Mouse (Mus musculus) frontal cortex, adult (tissue): ENCODE data around the gene Myo1g.
"Not testable (repeated sequence)": the region's sequence is repeated elsewhere in the genome, so short reads cannot be mapped to it uniquely, and the experiment has no call there.

ENCODE experiments used
- ATAC-seq: cut with Nextera tagmentation; 2 replicates; pipeline ENCODE4 v1.9.2; 2017; ENCODE audit warnings: mild to moderate bottlenecking, moderate library complexity, mixed read lengths; ENCODE audit not compliant: low TSS enrichment

Gene Myo1g

GRCm38 (mm10) chr11:6529961-6530360 lies 9.2 kb upstream of the Myo1g start:
- no peak for ATAC-seq

DNA sequence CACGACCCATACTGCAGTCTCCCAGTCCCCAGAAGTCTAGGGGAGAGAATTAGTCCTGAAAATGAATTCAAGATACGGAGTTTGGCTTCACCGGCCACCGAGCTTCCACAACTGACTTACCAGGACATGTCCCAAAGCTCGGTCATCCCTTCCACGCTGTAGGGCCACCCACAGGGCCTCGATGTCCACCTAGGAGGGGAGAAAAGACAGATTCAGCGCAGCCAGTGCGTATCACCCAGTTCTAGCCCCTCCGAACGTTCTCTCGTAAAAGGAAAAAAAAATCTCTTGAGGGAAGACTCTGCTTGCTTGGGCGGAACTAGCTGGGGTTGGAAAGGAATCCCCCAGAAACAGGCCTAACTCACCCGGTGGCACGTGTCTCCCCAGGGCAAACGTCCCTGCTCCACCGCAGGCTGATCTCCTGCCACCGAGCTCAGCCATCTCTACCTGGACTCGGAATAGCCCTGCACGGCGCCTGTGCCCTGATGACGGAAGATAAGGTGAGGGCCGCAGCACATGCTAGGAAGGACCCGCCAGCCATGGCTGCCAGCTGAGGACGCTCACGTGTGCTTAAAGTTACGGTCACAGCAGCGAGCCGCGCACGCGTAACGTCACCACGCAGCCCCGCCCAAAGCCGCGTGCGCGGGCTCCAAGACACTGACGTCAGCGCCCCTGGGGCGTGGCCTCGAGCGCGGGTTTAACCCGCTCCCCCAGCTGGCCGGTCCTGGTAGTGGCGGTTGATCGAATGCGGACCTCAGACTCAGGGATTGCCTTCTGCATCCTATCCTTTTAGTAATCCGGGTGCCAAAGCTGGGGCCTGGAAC lies 7.6 kb upstream of the Myo1g start:
- ATAC-seq, result peak; percentile 97

DNA sequence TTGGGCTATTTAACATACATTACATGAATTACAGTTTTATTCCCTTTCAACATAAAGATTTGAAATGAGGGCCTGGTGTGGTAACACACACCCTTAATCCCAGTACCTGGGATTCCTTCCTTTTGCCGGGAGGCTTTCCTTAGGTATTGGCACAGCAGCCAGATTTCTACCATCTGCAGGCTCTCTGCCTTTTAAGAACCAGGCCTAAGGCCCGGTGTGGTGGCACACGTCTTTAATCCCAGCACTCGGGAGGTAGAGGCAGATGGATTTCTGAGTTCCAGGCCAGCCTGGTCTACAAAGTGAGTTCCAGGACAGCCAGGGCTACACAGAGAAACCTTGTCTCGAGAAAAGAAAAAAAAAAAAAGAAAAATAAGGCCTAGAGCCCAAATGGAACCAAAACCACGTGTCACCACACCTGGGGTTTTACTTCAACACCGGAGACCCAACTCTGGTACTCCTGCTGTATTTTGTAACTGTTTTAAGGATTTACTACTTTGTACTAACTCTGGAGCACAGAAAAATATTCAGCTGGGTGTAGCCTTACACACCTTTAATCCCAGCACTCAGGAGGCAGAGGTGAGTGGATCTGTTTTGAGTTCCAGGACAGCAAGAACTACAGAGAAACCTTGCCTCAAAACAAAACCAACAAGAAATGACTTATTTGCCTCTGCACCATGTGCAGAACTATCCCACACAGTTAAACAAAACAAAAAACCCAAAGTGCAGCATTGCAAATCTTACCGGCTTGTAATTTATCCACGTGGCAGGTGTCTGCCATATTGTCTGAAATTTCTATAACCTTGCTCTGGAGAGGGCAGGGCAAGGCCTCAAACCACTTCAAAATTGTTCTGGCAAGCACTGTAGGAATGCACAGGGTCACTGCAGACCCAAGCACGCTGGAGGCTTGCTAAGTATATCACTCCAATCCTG lies 6.8 kb upstream of the Myo1g start:
- peak; percentile 22; the same call in 1 of the 2 replicates for ATAC-seq

DNA sequence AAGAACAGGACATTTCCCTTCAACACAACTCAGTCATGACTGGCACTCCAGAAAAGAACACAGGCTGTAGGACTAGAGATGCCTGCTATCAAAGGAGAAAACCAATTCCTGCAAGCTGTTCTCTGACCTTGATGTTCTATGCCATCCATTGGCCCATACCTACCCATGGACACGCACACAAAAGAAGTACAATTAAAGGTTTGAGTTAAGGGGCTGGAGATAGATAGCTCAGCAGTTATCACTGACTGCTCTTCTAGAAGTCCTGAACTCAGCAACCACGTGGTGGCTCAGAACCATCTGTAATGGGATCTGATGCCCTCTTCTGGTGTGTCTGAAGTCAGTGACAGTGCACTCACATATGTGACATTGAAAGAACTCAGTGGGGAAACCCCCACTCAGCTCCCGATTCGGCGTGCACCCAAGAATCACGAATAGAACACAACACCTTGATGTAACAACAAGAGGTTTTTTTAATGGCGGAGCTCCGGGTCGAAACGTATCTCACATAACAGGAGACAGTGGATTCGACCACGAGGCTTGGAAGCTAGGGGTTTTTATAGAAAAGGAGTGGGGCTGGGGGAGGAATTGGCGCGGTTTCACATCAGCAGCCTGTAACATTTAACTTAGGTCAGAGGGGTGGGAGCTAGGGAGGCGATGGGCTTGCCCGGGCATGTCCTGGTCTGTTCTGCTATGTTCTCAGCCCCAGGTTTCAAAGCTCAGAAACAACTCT lies 5.9 kb upstream of the Myo1g start:
- not testable (repeated sequence) for ATAC-seq

DNA sequence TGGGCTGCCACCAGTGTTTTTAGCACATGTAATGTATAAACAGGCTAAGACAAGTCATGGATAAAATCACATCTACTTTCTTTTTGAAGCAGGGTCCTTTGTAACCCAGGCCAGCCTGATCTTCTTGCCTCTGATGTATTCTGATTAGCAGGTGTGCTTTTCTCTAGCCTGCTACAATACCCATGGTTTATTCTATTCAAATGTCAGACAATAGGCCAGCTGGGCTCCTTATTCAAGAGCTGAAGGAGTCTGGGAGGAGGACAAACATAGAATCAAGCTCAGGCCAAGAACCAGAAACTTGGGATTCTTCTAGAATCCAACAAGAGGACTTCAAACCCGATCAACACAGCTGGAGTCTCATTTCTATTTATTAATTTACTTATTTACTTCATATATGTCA lies 4.5 kb upstream of the Myo1g start:
- ATAC-seq, result no peak

DNA sequence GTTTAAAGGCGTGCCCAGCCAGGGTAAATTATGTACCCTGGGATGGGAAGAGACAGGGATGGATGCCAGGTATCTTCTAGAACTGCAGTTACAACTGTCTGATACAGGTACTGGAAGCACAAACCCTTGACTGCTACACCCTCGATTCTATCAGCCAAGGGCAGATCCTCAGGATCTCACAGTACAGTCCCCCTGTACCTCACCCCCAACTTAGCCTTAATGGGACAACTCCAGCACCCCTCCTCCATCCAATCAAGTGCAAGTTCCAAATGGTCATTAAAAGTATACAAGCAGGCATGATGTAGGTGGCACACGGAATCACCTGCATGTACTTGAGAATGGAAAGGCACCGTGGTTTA lies 4.1 kb upstream of the Myo1g start:
- ATAC-seq, result no peak

DNA sequence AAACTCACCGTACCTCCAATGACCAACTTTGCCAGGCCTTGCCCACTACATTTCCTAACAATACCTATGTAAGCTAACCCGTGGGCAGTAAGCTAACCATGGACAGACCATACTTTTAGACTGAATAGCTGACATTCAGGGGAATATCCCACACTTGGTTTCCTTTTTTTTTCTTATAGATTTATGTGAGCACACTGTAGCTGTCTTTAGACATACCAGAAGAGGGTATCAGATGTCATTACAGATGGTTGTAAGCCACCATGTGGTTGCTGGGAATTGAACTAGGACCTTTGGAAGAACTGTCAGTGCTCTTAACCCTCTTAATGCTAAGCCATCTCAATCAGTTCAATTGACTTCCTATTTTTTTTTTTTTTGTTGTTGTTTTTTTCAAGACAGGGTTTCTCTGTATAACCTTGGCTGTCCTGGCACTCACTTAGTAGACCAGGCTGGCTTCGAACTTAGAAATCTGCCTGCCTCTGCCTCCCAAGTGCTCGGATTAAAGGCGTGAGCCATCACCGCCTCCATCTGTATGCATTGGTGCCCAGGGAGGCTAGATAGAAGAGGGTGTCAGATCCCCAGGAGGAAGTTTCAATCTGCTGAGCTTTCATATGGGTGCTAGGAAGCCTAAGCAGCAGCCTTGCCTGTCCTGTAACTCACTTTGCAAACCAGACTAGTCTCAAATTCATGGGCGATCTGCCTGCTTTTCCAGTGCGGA lies 3.6 kb upstream of the Myo1g start:
- no peak for ATAC-seq

- no peak for ATAC-seq
Measured at GRCm38 (mm10) chr11:6523662-6524088, 2.9 kb upstream of the Myo1g start.

DNA sequence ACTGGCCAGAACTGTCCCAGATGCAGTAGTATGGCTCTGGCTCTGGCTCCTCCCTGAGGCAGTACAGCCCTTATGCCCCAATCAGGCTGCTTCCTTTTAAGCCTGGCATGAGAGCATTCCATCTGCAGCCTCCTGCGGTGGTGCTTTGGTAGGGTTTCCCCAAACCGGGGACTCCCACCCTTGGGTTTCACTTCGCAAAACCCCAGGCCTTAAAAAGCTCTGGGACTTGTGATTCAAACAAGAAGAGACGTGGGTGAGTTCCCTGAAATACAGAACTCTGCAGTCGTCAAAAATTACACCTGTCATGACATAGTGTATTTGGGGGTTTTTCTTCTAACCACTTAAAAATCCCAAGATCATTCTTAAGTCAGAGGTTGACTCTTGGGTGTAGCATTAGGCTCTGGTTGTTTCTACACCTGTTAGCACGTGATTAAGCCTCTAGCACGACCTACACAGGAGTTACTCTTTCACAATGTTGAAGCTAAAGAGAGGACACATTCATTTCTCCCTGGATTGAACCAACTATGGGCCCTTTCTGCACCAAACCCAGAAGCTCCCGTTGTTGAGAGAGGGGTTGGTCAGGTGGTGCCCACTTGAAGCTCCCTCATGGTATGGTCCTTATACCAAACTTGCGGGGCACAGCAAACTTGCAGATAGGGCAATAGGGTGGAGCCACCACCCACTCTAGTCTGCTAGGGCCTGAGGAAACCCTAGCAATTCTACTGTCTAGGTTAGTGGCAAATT lies 2.2 kb upstream of the Myo1g start:
- no peak for ATAC-seq

- no peak for ATAC-seq
Measured at GRCm38 (mm10) chr11:6519491-6520033, 1.2 kb downstream of the Myo1g start.

DNA sequence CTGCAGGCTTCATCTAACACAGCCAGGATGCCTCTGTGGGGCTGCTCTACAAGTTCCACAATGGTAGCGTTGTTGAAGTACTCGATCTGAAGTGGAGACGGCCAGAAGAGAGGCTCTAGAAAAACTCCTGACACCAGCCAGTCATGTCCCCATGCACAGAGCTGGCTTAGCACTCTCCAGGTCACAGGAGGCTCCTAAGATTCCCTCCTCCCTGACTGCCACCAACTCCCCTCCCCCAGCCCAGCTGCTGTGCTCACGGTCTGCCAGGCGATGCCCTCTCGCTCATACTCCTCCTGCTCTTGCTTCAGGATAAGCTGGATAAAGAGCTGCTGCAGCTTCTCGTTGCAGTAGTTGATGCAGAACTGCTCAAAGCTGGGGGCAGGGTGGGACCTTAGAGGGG lies 5.9 kb downstream of the Myo1g start:
- ATAC-seq, result no peak

DNA sequence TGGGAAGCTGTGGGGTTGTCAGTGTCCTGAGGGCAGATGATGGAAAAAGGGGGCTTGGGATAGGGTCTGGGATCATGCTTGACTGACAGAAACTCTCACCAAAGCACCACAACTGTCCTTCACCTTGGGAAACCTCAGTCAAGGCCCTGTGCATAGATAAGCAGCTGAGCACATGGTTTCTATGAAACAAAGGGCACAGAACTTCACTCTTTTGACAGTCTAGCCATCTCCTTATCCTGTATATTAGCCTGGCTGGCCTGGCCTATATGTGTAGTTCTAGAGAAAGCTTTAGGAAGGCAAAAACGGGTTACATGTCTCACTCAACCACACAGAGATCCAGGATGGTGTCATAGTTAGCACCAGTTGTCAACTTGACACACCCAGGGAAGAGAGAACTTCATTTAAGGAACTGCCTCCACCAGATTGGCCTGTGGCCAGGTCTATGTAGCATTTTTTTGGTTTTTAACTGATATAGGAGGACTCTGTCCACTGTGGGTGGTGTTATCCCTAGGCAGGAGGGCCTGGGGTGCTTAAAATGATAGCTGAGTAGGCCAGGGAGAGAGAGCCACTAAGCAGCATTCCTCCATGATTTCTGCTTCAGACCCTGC lies 12.4 kb downstream of the Myo1g start:
- no peak for ATAC-seq

GRCm38 (mm10) chr11:6506516-6506915 lies 14.2 kb downstream of the Myo1g start:
- ATAC-seq, result no peak

GRCm38 (mm10) chr11:6504689-6505088 lies 16.1 kb downstream of the Myo1g start:
- ATAC-seq, result no peak

GRCm38 (mm10) chr11:6504226-6504625 lies 16.5 kb downstream of the Myo1g start:
- ATAC-seq, result no peak

DNA sequence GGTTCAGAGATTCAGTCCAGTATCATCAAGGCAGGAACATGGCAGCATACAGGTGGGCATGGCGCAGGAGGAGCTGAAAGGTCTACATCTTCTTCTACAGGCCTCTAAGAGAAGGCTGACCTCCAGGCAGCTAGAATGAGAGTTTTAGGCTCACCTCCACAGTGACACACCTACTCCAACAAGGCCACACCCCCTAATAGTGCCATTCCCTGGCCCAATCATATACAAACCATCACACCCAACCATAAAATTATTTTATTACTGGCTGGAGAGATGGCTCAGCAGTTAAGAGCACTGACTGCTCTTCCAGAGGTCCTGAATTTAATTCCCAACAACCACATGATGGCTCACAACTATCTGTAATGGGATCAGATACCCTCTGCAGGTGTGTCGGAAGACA lies 18.3 kb downstream of the Myo1g start:
- no peak for ATAC-seq

DNA sequence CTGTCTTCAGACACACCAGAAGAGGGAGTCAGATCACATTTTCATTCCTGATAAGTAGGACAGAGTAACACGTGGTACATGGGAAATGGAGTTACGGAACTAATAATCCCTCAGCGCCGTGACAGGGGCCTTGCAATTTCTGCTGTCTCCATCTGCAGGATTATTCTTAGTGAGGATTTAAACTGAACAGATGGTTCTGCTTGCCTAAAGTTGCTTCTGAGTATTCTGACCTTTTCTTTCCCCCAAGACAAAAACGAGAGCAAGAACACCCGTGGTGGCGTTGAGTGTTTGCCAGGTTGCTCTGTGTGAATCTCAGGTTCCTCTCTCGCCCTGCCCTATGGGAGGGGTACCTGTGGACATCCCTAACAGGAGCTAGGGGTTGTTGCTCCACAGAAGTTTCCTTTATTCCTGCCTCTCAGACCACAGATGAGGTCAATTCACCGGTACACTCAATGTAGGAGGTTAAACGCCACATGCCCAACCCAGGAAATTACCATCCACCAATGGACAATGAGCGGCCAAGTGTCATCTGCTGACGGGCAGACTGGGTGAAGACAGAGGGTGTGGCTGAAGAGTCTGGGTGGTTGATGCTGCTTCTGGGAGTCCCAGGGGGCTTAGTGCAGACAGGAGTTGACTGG lies 23.3 kb downstream of the Myo1g start:
- ATAC-seq, result peak; percentile 44

DNA sequence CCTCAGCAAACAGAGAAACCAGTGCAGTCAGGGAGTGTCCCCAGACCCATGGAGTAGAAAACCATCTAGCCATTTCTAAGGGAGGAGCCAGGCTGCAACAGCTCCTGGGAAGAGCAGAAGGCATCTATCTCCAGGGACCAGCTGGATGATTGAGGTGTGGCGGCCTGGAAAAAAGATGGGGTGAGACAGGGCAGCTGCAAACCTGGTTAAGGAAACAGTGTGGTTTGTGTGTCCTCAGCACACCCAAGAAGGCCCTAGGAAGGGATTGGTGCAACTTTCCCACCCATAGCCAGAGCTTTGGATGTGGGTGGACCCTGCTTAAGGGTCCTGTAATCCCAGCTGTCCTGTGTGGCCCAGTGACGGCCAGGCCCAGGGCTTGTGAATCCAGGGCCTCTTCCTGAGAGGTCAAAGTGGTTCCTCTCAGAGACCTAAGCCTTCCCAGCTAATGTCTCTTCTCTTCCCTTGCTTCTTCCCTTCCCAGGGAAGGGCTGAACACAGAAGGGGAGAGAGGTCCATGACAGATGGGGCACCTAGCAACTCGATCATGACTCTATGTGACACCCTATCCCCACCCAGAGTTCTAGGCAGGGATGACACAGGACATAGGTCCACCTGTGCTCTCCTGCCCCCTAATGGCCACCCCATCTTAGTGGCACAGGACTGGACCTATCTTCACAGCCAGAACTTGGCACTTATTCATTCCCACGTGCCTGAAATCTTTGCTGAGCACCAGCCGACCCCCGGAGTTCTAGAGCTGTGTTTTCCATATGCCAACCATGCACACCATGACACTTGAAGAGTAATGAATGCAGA lies 30.9 kb downstream of the Myo1g start:
- no peak for ATAC-seq

- no peak for ATAC-seq
Measured at GRCm38 (mm10) chr11:6489257-6489656, 31.5 kb downstream of the Myo1g start.
